ENCODE assay signal across 12 mouse cellular contexts in genomic region chr17:32771213-32771612, GRCm38 (mm10). TPM values are rescaled to one million over a fixed set of nuclear protein-coding genes. Genes with fewer than 3 reads are reported as not detected.
DNase-seq lines count a peak whose midpoint lies in the region; ATAC-seq and TF ChIP-seq lines count a peak whose summit lies in the region.
"Had no signal": no experiment of that assay in that cellular context is flagged by ENCODE, and none has a peak within 500 bp of the region (broad histone marks: within the 10 kb centered on the region; RNA-seq: fewer than 3 reads in every experiment).

No protein-coding gene starts in this region.

- peak; percentile 18 to 31 for DNase-seq in gastrocnemius, adult 8-10 months (ENCODE audit: low spot score in 2 of 2)
- no peak for DNase-seq in gastrocnemius, postnatal 25 days
- no peak for DNase-seq in liver, adult 2 months (ENCODE audit: extremely low read depth, low read depth, low spot score)
- no peak for DNase-seq in forebrain, embryonic 14.5 days (ENCODE audit: low spot score)
- no peak for DNase-seq in left cerebral cortex, postnatal 4 days
- DNase-seq: layer of hippocampus, adult 9-11 months; lung, adult 2 months had no signal

- no peak for ATAC-seq in liver, embryonic 12.5 days
- peak; percentile 58 for ATAC-seq in CD4-positive, CD25-positive, alpha-beta regulatory T cell, adult 4 months
- peak; percentile 68; the same call in 1 of the 2 replicates for ATAC-seq in megakaryocyte-erythroid progenitor cell, adult 5-6 weeks (replicated peaks; ENCODE audit: low FRiP score, low TSS enrichment, poor library complexity, severe bottlenecking)
- ATAC-seq in forebrain, embryonic 14.5 days: no peak

- no peak for TF ChIP-seq POLR2A in liver, adult 2 months (IDR thresholded peaks at IDR 0.05; ENCODE audit: extremely low read depth, insufficient read depth, low read length)

- H3K27me3 ChIP-seq in liver, adult 2 months (ENCODE audit: control insufficient read depth, insufficient read depth, low read length): no peaks in the 10 kb centered on the region
- H3K27me3 ChIP-seq in liver, embryonic 12.5 days (replicated peaks): no peaks in the 10 kb centered on the region
- no peaks in the 10 kb centered on the region for H3K27me3 ChIP-seq in forebrain, embryonic 14.5 days (replicated peaks; ENCODE audit: control insufficient read depth, insufficient read depth, low read length)
- H3K27me3 ChIP-seq: embryonic facial prominence, embryonic 12.5 days had no signal

- intact Hi-C loops in left cerebral cortex, postnatal 4 days (cut with DNase I): no loop called here

- no peak overlapping the region for H3K9ac ChIP-seq in liver, adult 2 months (ENCODE audit: low read depth, low read length)
- H3K9ac ChIP-seq in liver, embryonic 12.5 days: no peak overlapping the region
- no peak overlapping the region for H3K9ac ChIP-seq in forebrain, embryonic 14.5 days (ENCODE audit: low read length)
- H3K9ac ChIP-seq: embryonic facial prominence, embryonic 12.5 days had no signal

- H3K79me2 ChIP-seq in liver, adult 2 months (ENCODE audit: control insufficient read depth, insufficient read depth, low read length): peaks cover 3% of the 10 kb centered on the region; the same call in 1 of the 2 replicates

- no peaks in the 10 kb centered on the region for H3K9me3 ChIP-seq in liver, embryonic 12.5 days (replicated peaks)
- H3K9me3 ChIP-seq in forebrain, embryonic 14.5 days (replicated peaks; ENCODE audit: control insufficient read depth, low read length): peaks cover 5% of the 10 kb centered on the region; the same call in 1 of the 2 replicates

- no peak overlapping the region for H3K27ac ChIP-seq in liver, adult 2 months (replicated peaks; ENCODE audit: insufficient read depth, low read depth, low read length)
- no peak overlapping the region for H3K27ac ChIP-seq in liver, embryonic 12.5 days
- no peak overlapping the region for H3K27ac ChIP-seq in forebrain, embryonic 14.5 days (ENCODE audit: low read depth, low read length)
- H3K27ac ChIP-seq: embryonic facial prominence, embryonic 12.5 days had no signal

- peaks cover 76% of the 10 kb centered on the region for H3K36me3 ChIP-seq in liver, adult 2 months (ENCODE audit: control insufficient read depth, insufficient read depth, low read length)
- H3K36me3 ChIP-seq in liver, embryonic 12.5 days: peaks cover 97% of the 10 kb centered on the region
- peaks cover 73% of the 10 kb centered on the region for H3K36me3 ChIP-seq in forebrain, embryonic 14.5 days (ENCODE audit: control insufficient read depth, insufficient read depth, low read length)

- 0 out of 2 replicates have a peak, but pooled peaks have one; percentile 15 for TF ChIP-seq CTCF in liver, adult 2 months (IDR thresholded peaks at IDR 0.05; ENCODE audit: low read depth, low read length)

- no peak overlapping the region for H3K4me2 ChIP-seq in liver, embryonic 12.5 days
- H3K4me2 ChIP-seq in forebrain, embryonic 14.5 days (ENCODE audit: low read length): no peak overlapping the region
- H3K4me2 ChIP-seq: embryonic facial prominence, embryonic 12.5 days had no signal

- no peaks in the 10 kb centered on the region for H3K4me1 ChIP-seq in liver, adult 2 months (ENCODE audit: control insufficient read depth, insufficient read depth, low read length)
- no peaks in the 10 kb centered on the region for H3K4me1 ChIP-seq in liver, embryonic 12.5 days
- no peaks in the 10 kb centered on the region for H3K4me1 ChIP-seq in forebrain, embryonic 14.5 days (ENCODE audit: control insufficient read depth, insufficient read depth, low read length)
- H3K4me1 ChIP-seq: embryonic facial prominence, embryonic 12.5 days had no signal

- 38% methylated on average over 1 of the region's 1 CpGs for WGBS in liver, adult 2 months
- 62% methylated on average over 1 of the region's 1 CpGs for WGBS in liver, embryonic 12.5 days (ENCODE audit: insufficient replicate concordance)
- WGBS in forebrain, embryonic 14.5 days: 91% methylated on average over 1 of the region's 1 CpGs

- no peak overlapping the region for H3K4me3 ChIP-seq in liver, adult 2 months (ENCODE audit: insufficient read depth, low read depth, low read length)
- H3K4me3 ChIP-seq in liver, embryonic 12.5 days: no peak overlapping the region
- H3K4me3 ChIP-seq in forebrain, embryonic 14.5 days (ENCODE audit: low read depth, low read length): no peak overlapping the region
- H3K4me3 ChIP-seq: embryonic facial prominence, embryonic 12.5 days had no signal

RNA-seq across cellular contexts. Expression of gene Zfp871, which starts 16.9 kb away (rescaled TPM):
- total RNA-seq in gastrocnemius, adult 8-10 months (2022): 10 to 100 TPM; 20.6 to 27.2 (median 22.8) TPM
- total RNA-seq in gastrocnemius, postnatal 25 days (2021): 10 to 100 TPM; 16.5 to 17.9 TPM
- total RNA-seq in liver, adult 2 months (2014; rRNA removed): 33.0 and 40.9 TPM in 2 replicates
- 6.7 and 8.1 TPM in 2 replicates for polyA plus RNA-seq in liver, adult 2 months (2012; rRNA removed)
- polyA plus RNA-seq in liver, embryonic 12.5 days (2016; fragmentation: Nextera tagmentation; extraction: Ambion mirVana): 15.4 and 16.4 TPM in 2 replicates
- polyA plus RNA-seq in CD4-positive, CD25-positive, alpha-beta regulatory T cell, adult 4 months (2017; shearing (Covaris generic)): 10 to 100 TPM; 45.8 to 50.5 TPM
- total RNA-seq in megakaryocyte-erythroid progenitor cell, adult 5-6 weeks (2014; fragmentation: Nextera tagmentation): 33.5 and 53.2 TPM in 2 replicates
- total RNA-seq in megakaryocyte-erythroid progenitor cell, adult 5-6 weeks (2017): 18.9 and 29.5 TPM in 2 replicates
- 44.1 and 72.0 TPM in 2 replicates for polyA plus RNA-seq in forebrain, embryonic 14.5 days (2014; fragmentation: Nextera tagmentation; extraction: Ambion mirVana)
- 10 to 100 TPM; 78.3 to 86.9 TPM for total RNA-seq in left cerebral cortex, postnatal 4 days (2021)

RNA-seq across cellular contexts. Expression of gene Zfp811, which starts 38.5 kb away (rescaled TPM):
- under 1 TPM in 3 of 4 experiments, not detected in 1; 0.13 to 0.24 (median 0.22) TPM for total RNA-seq in gastrocnemius, adult 8-10 months (2022)
- total RNA-seq in gastrocnemius, postnatal 25 days (2021): under 1 TPM; 0.23 to 0.32 TPM
- 0.07 and 0.09 TPM in 2 replicates for total RNA-seq in liver, adult 2 months (2014; rRNA removed)
- polyA plus RNA-seq in liver, adult 2 months (2012; rRNA removed): not detected in 2 replicates
- 0.18 and 0.31 TPM in 2 replicates for polyA plus RNA-seq in liver, embryonic 12.5 days (2016; fragmentation: Nextera tagmentation; extraction: Ambion mirVana)
- polyA plus RNA-seq in CD4-positive, CD25-positive, alpha-beta regulatory T cell, adult 4 months (2017; shearing (Covaris generic)): under 1 TPM; 0.22 to 0.98 TPM
- not detected in 2 replicates for total RNA-seq in megakaryocyte-erythroid progenitor cell, adult 5-6 weeks (2014; fragmentation: Nextera tagmentation)
- total RNA-seq in megakaryocyte-erythroid progenitor cell, adult 5-6 weeks (2017): 0.11 TPM in 1 of 2 replicates, not detected in the other
- polyA plus RNA-seq in forebrain, embryonic 14.5 days (2014; fragmentation: Nextera tagmentation; extraction: Ambion mirVana): 22.2 and 25.2 TPM in 2 replicates
- 10 to 100 TPM; 17.2 to 18.0 TPM for total RNA-seq in left cerebral cortex, postnatal 4 days (2021)
- total RNA-seq: hematopoietic stem cell, adult 5-6 weeks had no signal

RNA-seq across cellular contexts. Expression of gene Zfp799, which starts 58.8 kb away (rescaled TPM):
- 10 to 100 TPM in 1 of 4 experiments, 1 to 10 TPM in 3; 5.6 to 11.0 (median 7.9) TPM for total RNA-seq in gastrocnemius, adult 8-10 months (2022)
- total RNA-seq in gastrocnemius, postnatal 25 days (2021): 1 to 10 TPM; 5.3 to 5.4 TPM
- 3.8 TPM in 2 replicates for total RNA-seq in liver, adult 2 months (2014; rRNA removed)
- 1.2 and 3.2 TPM in 2 replicates for polyA plus RNA-seq in liver, adult 2 months (2012; rRNA removed)
- 2.5 and 4.0 TPM in 2 replicates for polyA plus RNA-seq in liver, embryonic 12.5 days (2016; fragmentation: Nextera tagmentation; extraction: Ambion mirVana)
- polyA plus RNA-seq in CD4-positive, CD25-positive, alpha-beta regulatory T cell, adult 4 months (2017; shearing (Covaris generic)): 1 to 10 TPM; 4.3 to 6.8 TPM
- 3.6 and 4.4 TPM in 2 replicates for total RNA-seq in megakaryocyte-erythroid progenitor cell, adult 5-6 weeks (2014; fragmentation: Nextera tagmentation)
- 1.5 and 6.1 TPM in 2 replicates for total RNA-seq in megakaryocyte-erythroid progenitor cell, adult 5-6 weeks (2017)
- polyA plus RNA-seq in forebrain, embryonic 14.5 days (2014; fragmentation: Nextera tagmentation; extraction: Ambion mirVana): 20.7 and 25.7 TPM in 2 replicates
- 10 to 100 TPM; 21.6 to 23.2 TPM for total RNA-seq in left cerebral cortex, postnatal 4 days (2021)

Comparison
In these comparisons a context has a peak if more than half of its experiments do, and no peak if none do; other contexts are left out.
1. DNase-seq: peak in gastrocnemius, adult 8-10 months (2 of 2); none in gastrocnemius, postnatal 25 days (single experiment), liver, adult 2 months (single experiment), forebrain, embryonic 14.5 days (single experiment) and left cerebral cortex, postnatal 4 days (single experiment).
2. ATAC-seq: peak in CD4-positive, CD25-positive, alpha-beta regulatory T cell, adult 4 months (single experiment) and megakaryocyte-erythroid progenitor cell, adult 5-6 weeks (single experiment); none in liver, embryonic 12.5 days (single experiment) and forebrain, embryonic 14.5 days (single experiment).
3. RNA of gene Zfp811, which starts 38.5 kb away (total RNA-seq): 17.2 to 18.0 TPM in left cerebral cortex, postnatal 4 days; 0.23 to 0.32 TPM in gastrocnemius, postnatal 25 days, 0.13 to 0.24 TPM in gastrocnemius, adult 8-10 months, 0.07 to 0.09 TPM in liver, adult 2 months and 0.11 TPM in megakaryocyte-erythroid progenitor cell, adult 5-6 weeks; every median in the first group is over 10 times any median in the second.